Mouse (Mus musculus) liver, embryonic 14.5 days (tissue): Measurements from ENCODE around the gene Romo1. TPM values are rescaled to one million over a fixed set of nuclear protein-coding genes. Genes with fewer than 3 reads are reported as not detected.

Experiments
- ATAC-seq: fragments of 200-750 bp; cut with Nextera tagmentation; 2 replicates; pipeline ENCODE4 v1.8.0; 2017; ENCODE audit warnings: moderate number of reproducible peaks, mild to moderate bottlenecking, moderate library complexity; ENCODE audit not compliant: insufficient read depth
- DNase-seq, 3 experiments: peaks; one replicate each; pipeline ENCODE4 v3.0.0-alpha.2; 2012 to 2013; ENCODE audit warnings: low read depth in 3 of 3, low spot score in 3 of 3
- H3K27ac ChIP-seq: fragments of 300-500 bp; sonication (generic); 2 replicates; pipeline ENCODE4 v1.5.1; 2014; ENCODE audit warnings: moderate library complexity, mild to moderate bottlenecking, control low read depth, inconsistent platforms
- H3K27me3 ChIP-seq: fragments of 300-500 bp; sonication (generic); 2 replicates; pipeline ENCODE4 v1.6.1; 2014; ENCODE audit warnings: mild to moderate bottlenecking, low read length, moderate library complexity; ENCODE audit not compliant: control insufficient read depth, insufficient read depth
- H3K36me3 ChIP-seq: fragments of 300-500 bp; sonication (generic); replicated peaks from 2 replicates; pipeline ENCODE4 v1.6.1; 2014; ENCODE audit warnings: low read depth; ENCODE audit not compliant: control insufficient read depth, insufficient read depth
- H3K4me1 ChIP-seq, 2 experiments: fragments of 200-500 bp in 1 of 2; fragments of 300-500 bp in 1 of 2; sonication (generic) in 1 of 2; replicated peaks; 2 replicates each; pipeline ENCODE4 v1.6.1; 2012 to 2014; ENCODE audit warnings: antibody characterized with exemption in 1 of 2, inconsistent platforms in 1 of 2, low read length in 1 of 2; ENCODE audit not compliant: control insufficient read depth in 2 of 2, insufficient read depth in 2 of 2
- H3K4me2 ChIP-seq: fragments of 300-500 bp; sonication (generic); 2 replicates; pipeline ENCODE4 v1.6.1; 2014; ENCODE audit warnings: low read depth, mild to moderate bottlenecking, control low read depth, moderate library complexity
- H3K4me3 ChIP-seq, 2 experiments: fragments of 200-500 bp in 1 of 2; fragments of 300-500 bp in 1 of 2; sonication (generic) in 1 of 2; 2 replicates each; pipeline ENCODE4 v1.5.1; 2012 to 2014; ENCODE audit warnings: low read depth in 2 of 2, low read length in 2 of 2, mild to moderate bottlenecking in 2 of 2, control low read depth in 1 of 2, inconsistent platforms in 1 of 2, moderate library complexity in 1 of 2; ENCODE audit not compliant: insufficient read depth in 1 of 2
- H3K9ac ChIP-seq: fragments of 300-500 bp; sonication (generic); replicated peaks from 2 replicates; pipeline ENCODE4 v1.6.1; 2014; ENCODE audit warnings: mild to moderate bottlenecking, control low read depth, moderate library complexity
- H3K9me3 ChIP-seq: fragments of 300-500 bp; sonication (generic); 2 replicates; pipeline ENCODE4 v1.6.1; 2016; ENCODE audit warnings: low read length, mixed read lengths; ENCODE audit not compliant: control insufficient read depth
- CTCF ChIP-seq: IDR thresholded peaks from 2 replicates; pipeline ENCODE4 v1.5.1; 2016; ENCODE audit warnings: antibody characterized with exemption, low read depth, control low read depth
- EP300 ChIP-seq: IDR thresholded peaks from 2 replicates; pipeline ENCODE4 v1.6.1; 2016; ENCODE audit warnings: antibody characterized with exemption, low read depth
- WGBS: fragments of 180-500 bp; shearing (Covaris S2); extraction: QIAGEN DNeasy Blood & Tissue Kit; methylation state at CpG from one replicate; pipeline ENCODE4 v1.1.7; 2014; ENCODE audit not compliant: insufficient replicate concordance; 5-methylcytosine and 5-hydroxymethylcytosine counted together
- polyA plus RNA-seq, 2 experiments: library from polyadenylated mRNA; depleted of rRNA in 1 of 2; stranded (reverse) in 1 of 2; unstranded in 1 of 2; fragments of >200 nt; fragmentation: Nextera tagmentation in 1 of 2; extraction: Ambion mirVana in 1 of 2; gene quantifications; 2 replicates each; pipeline versions ENCODE4 v1.2.1 to v1.2.3; 2012 to 2014

The Romo1 gene
- polyA plus RNA-seq, 2 experiments: 181 to 248 TPM

GRCm38 (mm10) chr2:156119566-156119965 lies 24.3 kb upstream of the Romo1 start:
- TF ChIP-seq EP300 (no peak), CTCF (no peak)

GRCm38 (mm10) chr2:156123731-156124130 lies 20.1 kb upstream of the Romo1 start:
- H3K27me3 ChIP-seq: no peaks in the 10 kb centered on the region
- 74% methylated on average over 5 of the region's 5 CpGs for WGBS
- H3K9ac ChIP-seq: no peak overlapping the region
- H3K4me2 ChIP-seq: no peak overlapping the region
- no peaks in the 10 kb centered on the region for H3K9me3 ChIP-seq
- TF ChIP-seq EP300 (no peak), CTCF (no peak)
- DNase-seq (no peak), ATAC-seq (no peak)
- H3K36me3 ChIP-seq: peaks cover 6% of the 10 kb centered on the region
- no peaks in the 10 kb centered on the region for H3K4me1 ChIP-seq
- H3K4me3 ChIP-seq: no peak overlapping the region
- no peak overlapping the region for H3K27ac ChIP-seq

More at GRCm38 (mm10) chr2:156119566-156119965, 24.3 kb upstream of the Romo1 start:
- DNase-seq (no peak), ATAC-seq (no peak)
- H3K27me3 ChIP-seq: no peaks in the 10 kb centered on the region
- no peaks in the 10 kb centered on the region for H3K9me3 ChIP-seq
- peaks cover 3% of the 10 kb centered on the region; the same call in 1 of the 2 replicates for H3K36me3 ChIP-seq
- no peak overlapping the region for H3K4me2 ChIP-seq
- H3K9ac ChIP-seq: no peak overlapping the region
- no peak overlapping the region for H3K27ac ChIP-seq
- no peak overlapping the region for H3K4me3 ChIP-seq
- no peaks in the 10 kb centered on the region for H3K4me1 ChIP-seq

DNA sequence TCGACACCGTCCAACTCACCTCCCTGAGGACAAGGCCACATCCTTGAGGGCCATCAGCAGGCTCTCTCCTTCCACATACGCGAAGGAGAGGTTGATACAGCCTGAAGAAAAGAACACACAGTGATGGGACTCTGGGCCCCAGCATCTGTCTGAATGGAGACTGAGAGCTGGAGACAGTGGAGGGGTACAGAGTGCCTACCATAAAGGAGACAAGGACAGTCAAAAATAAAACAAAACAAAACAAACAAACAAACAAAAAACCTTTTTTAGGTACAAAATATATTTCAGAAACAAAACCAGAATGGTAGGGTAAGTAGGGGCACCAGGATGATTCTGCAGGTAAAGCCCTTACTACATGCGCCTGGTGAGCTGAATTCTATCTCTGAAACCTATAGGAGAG lies 16.8 kb upstream of the Romo1 start, which contains the start of gene Gm28036:
Gm28036 (minus strand) TSS at position 101 of the 400 bp plus-strand sequence.
- Histone ChIP-seq H3K27me3 (no peaks in the 10 kb centered on the region), H3K4me2 (no peak within 1 kb of the TSS), H3K9me3 (no peaks in the 10 kb centered on the region), H3K4me1 (no peaks in the 10 kb centered on the region), H3K27ac (no peak within 1 kb of the TSS), H3K36me3 (peaks cover 14% of the 10 kb centered on the region), H3K9ac (no peak within 1 kb of the TSS), H3K4me3 (no peak within 1 kb of the TSS)
- WGBS: 90% methylated on average over 5 of the region's 5 CpGs
- TF ChIP-seq EP300 (no peak), CTCF (no peak)
- DNase-seq (no peak), ATAC-seq (no peak)

- no peak for TF ChIP-seq CTCF
- no peak for TF ChIP-seq EP300
- H3K9ac ChIP-seq: no peak overlapping the region
- H3K27me3 ChIP-seq: no peaks in the 10 kb centered on the region
- no peak overlapping the region for H3K4me2 ChIP-seq
- ATAC-seq (no peak), DNase-seq (no peak)
- H3K9me3 ChIP-seq: no peaks in the 10 kb centered on the region
- WGBS: 79% methylated on average over 5 of the region's 5 CpGs
- no peaks in the 10 kb centered on the region for H3K4me1 ChIP-seq
- no peak overlapping the region for H3K27ac ChIP-seq
- H3K36me3 ChIP-seq: peaks cover 9% of the 10 kb centered on the region
- H3K4me3 ChIP-seq: no peak overlapping the region
Observed at GRCm38 (mm10) chr2:156134161-156134560, 9.7 kb upstream of the Romo1 start.

DNA sequence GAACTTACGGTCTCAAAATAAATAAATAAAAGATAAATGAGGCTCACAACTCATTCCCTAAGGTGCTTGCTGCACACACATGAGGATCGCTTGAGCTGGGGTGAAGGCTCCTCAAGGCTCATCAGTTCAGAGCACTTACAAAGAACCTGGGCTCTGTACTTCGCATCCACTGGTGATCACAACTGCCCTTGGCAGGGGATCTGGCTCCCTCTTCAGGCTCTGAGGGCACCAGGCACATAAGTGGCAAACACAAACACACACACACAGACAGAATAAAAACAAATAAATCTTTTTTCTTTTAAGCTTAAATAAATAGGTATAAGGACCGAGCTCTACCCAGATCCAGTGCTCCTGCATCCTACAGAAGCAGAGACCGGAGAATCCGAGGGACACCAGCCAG lies 8.1 kb upstream of the Romo1 start:
- DNase-seq: no peak
- 84% methylated on average over 6 of the region's 6 CpGs for WGBS
- no peaks in the 10 kb centered on the region for H3K4me1 ChIP-seq
- H3K27ac ChIP-seq: no peak overlapping the region
- no peak overlapping the region for H3K4me3 ChIP-seq
- no peaks in the 10 kb centered on the region for H3K9me3 ChIP-seq
- no peak for ATAC-seq
- no peak overlapping the region for H3K4me2 ChIP-seq
- H3K27me3 ChIP-seq: no peaks in the 10 kb centered on the region
- TF ChIP-seq EP300 (no peak), CTCF (peak; percentile 63)
- peaks cover 9% of the 10 kb centered on the region for H3K36me3 ChIP-seq
- no peak overlapping the region for H3K9ac ChIP-seq
